15 mouse cellular contexts compared by ENCODE assay signal in the genomic region with DNA sequence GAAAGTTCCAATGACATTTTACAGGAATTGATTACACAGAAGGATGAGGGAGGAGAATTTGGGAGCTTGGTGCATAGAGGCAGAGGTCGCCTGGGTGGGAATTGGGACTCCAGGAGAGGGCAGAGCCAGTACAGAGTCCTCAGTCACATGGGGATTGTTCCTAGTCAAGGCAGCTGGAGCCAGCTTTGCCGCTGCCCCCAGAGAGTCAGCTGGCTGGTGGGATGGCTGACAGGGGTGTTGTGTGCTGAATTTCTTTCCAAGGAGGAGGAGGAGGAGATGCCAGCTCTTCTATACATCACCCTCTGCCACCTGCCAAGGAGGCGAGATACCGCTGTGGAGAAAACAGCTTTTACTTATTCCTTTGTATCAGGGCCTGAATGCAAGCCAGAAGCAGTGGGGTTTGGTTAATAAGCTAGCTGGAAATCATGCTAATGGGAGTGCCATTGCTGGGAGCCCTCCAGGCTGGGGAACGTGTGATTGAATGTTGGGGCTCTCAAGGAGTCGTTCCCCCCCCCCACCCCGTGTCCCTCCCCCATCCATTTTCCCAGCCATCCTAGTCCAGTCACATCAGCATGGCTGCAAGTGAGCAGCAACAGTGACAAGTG.
A peak's percentile ranks its signal among the peaks of the same experiment; 100 is the strongest.
DNase-seq lines count a peak whose midpoint lies in the region; ATAC-seq and TF ChIP-seq lines count a peak whose summit lies in the region.
"Had no signal": no experiment of that assay in that cellular context is flagged by ENCODE, and none has a peak within 500 bp of the region (broad histone marks: within the 10 kb centered on the region; RNA-seq: fewer than 3 reads in every experiment).

No protein-coding gene starts in this region.

- no peaks in the 10 kb centered on the region for H3K27me3 ChIP-seq in midbrain, embryonic 14.5 days (ENCODE audit: control insufficient read depth, insufficient read depth, low read length)
- no peaks in the 10 kb centered on the region for H3K27me3 ChIP-seq in midbrain, embryonic 15.5 days (replicated peaks)
- no peaks in the 10 kb centered on the region for H3K27me3 ChIP-seq in forebrain, postnatal 0 days (ENCODE audit: insufficient read depth, low read length)
- H3K27me3 ChIP-seq: CH12.LX had no signal

- no peak for TF ChIP-seq CTCF in forebrain, postnatal 0 days (IDR thresholded peaks at IDR 0.05; ENCODE audit: low read depth)

- peak; percentile 47 for DNase-seq in midbrain, embryonic 14.5 days
- peak; percentile 48 for DNase-seq in forebrain, postnatal 0 days
- DNase-seq in left cerebral cortex, postnatal 14 days (ENCODE audit: low spot score in 2 of 2): peak; percentile 24 to 71
- DNase-seq in right cerebral cortex, postnatal 25 days: peak; percentile 69
- DNase-seq in ovary, postnatal 10 days (ENCODE audit: low spot score): no peak
- DNase-seq in urinary bladder, adult 18-20 months (ENCODE audit: low spot score in 2 of 2): no peak
- DNase-seq in Muller cell, postnatal 12 days (ENCODE audit: inconsistent ontology term): no peak
- DNase-seq: adrenal gland, postnatal 14 days; heart, postnatal 36 days; kidney, postnatal 10 days; lung, embryonic 14.5 days; retina, postnatal 1 day had no signal

- no peak overlapping the region for H3K4me3 ChIP-seq in midbrain, embryonic 14.5 days (replicated peaks; ENCODE audit: low read depth, low read length)
- no peak overlapping the region for H3K4me3 ChIP-seq in midbrain, embryonic 15.5 days
- H3K4me3 ChIP-seq in forebrain, postnatal 0 days (ENCODE audit: low read depth, low read length): no peak overlapping the region
- H3K4me3 ChIP-seq: limb, embryonic 12.5 days had no signal

- no peaks in the 10 kb centered on the region for H3K36me3 ChIP-seq in midbrain, embryonic 14.5 days (ENCODE audit: control insufficient read depth, insufficient read depth, low read length)
- no peaks in the 10 kb centered on the region for H3K36me3 ChIP-seq in midbrain, embryonic 15.5 days (replicated peaks)
- H3K36me3 ChIP-seq in forebrain, postnatal 0 days (ENCODE audit: insufficient read depth): no peaks in the 10 kb centered on the region
- H3K36me3 ChIP-seq: limb, embryonic 12.5 days had no signal

- peaks cover 36% of the 10 kb centered on the region for H3K4me1 ChIP-seq in midbrain, embryonic 14.5 days (ENCODE audit: control insufficient read depth, insufficient read depth, low read length)
- H3K4me1 ChIP-seq in midbrain, embryonic 15.5 days: peaks cover 46% of the 10 kb centered on the region
- H3K4me1 ChIP-seq in forebrain, postnatal 0 days (ENCODE audit: insufficient read depth): peaks cover 20% of the 10 kb centered on the region

- H3K9me3 ChIP-seq in midbrain, embryonic 14.5 days (ENCODE audit: control insufficient read depth, low read length): no peaks in the 10 kb centered on the region
- no peaks in the 10 kb centered on the region for H3K9me3 ChIP-seq in midbrain, embryonic 15.5 days
- no peaks in the 10 kb centered on the region for H3K9me3 ChIP-seq in forebrain, postnatal 0 days (ENCODE audit: low read length)
- H3K9me3 ChIP-seq: limb, embryonic 12.5 days had no signal

- 35% methylated on average over 7 of the region's 7 CpGs for WGBS in midbrain, embryonic 14.5 days
- WGBS in midbrain, embryonic 15.5 days: 40% methylated on average over 7 of the region's 7 CpGs
- WGBS in forebrain, postnatal 0 days: 17% methylated on average over 7 of the region's 7 CpGs

- peak overlapping the region; percentile 28; the same call in 1 of the 2 replicates for H3K27ac ChIP-seq in midbrain, embryonic 14.5 days (replicated peaks; ENCODE audit: low read depth, low read length)
- no peak overlapping the region for H3K27ac ChIP-seq in midbrain, embryonic 15.5 days
- peak overlapping the region; percentile 2; the same call in 1 of the 2 replicates for H3K27ac ChIP-seq in forebrain, postnatal 0 days (ENCODE audit: low read depth, low read length)
- H3K27ac ChIP-seq: limb, embryonic 12.5 days had no signal

- intact Hi-C loops in left cerebral cortex, postnatal 14 days (cut with DNase I): no loop called here

- H3K9ac ChIP-seq in midbrain, embryonic 14.5 days (replicated peaks; ENCODE audit: low read length): no peak overlapping the region
- no peak overlapping the region for H3K9ac ChIP-seq in midbrain, embryonic 15.5 days
- H3K9ac ChIP-seq in forebrain, postnatal 0 days: no peak overlapping the region
- H3K9ac ChIP-seq: limb, embryonic 12.5 days; lung, embryonic 14.5 days had no signal

- H3K4me2 ChIP-seq in midbrain, embryonic 14.5 days (ENCODE audit: low read length): no peak overlapping the region
- H3K4me2 ChIP-seq in midbrain, embryonic 15.5 days: no peak overlapping the region
- no peak overlapping the region for H3K4me2 ChIP-seq in forebrain, postnatal 0 days (ENCODE audit: low read depth)
- H3K4me2 ChIP-seq: limb, embryonic 12.5 days; lung, embryonic 14.5 days had no signal

- no peak for ATAC-seq in midbrain, embryonic 14.5 days (ENCODE audit: low FRiP score, low TSS enrichment)
- ATAC-seq in midbrain, embryonic 15.5 days (replicated peaks): no peak
- peak; percentile 65 for ATAC-seq in forebrain, postnatal 0 days

Comparison
In these comparisons a context has a peak if more than half of its experiments do, and no peak if none do; other contexts are left out.
1. DNase-seq: peak in midbrain, embryonic 14.5 days (single experiment), forebrain, postnatal 0 days (single experiment), left cerebral cortex, postnatal 14 days (2 of 2) and right cerebral cortex, postnatal 25 days (single experiment); none in ovary, postnatal 10 days (single experiment), urinary bladder, adult 18-20 months (0 of 2) and Muller cell, postnatal 12 days (single experiment).